Mouse (Mus musculus): ENCODE measurements around the gene Foxo3. TPM values are rescaled to one million over a fixed set of nuclear protein-coding genes. Genes with fewer than 3 reads are reported as not detected.

Foxo3 gene
- total and polyA plus RNA-seq, 2 experiments from 2014 or later: 5.4 to 51.9 TPM

DNA sequence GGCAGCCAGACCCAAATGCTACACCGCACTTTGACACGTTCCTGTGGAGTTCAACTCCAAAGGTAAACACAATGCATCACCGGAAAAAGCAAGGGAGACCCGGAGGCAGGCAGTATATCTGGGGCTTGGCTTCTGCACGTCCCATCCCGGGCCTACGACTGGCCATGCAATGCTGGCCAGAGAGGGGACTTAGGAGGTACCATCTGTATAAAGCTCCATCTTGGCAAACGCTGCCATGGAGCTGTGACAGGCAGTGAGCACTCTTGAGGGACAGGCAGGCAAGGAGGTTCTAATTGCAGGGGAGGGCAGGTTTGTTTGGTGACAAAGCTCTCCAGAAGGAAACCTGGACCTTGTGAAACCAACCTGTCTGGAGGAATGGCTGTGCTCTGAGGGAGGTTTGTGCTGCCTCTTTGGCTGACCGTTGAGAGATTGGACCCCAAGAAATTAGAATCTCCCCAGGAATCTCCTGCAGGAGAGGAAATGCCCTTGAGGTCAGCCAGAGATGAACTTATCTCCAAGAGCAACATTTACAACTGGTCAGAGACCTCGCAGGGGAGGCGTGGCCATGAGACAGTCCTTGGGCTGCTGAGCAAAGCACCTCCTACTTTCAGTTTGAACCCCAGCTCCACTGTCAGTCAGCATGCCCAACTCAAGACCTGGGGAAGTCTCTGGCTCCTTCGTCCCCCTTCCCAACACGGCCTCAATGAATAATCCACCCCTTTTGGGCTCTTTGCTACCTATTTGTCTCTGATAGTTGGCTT, 86.7 kb downstream of the Foxo3 start:
- no peak for TF ChIP-seq EP300 (IDR thresholded peaks at IDR 0.05; ENCODE audit: low read depth)
- no peak for TF ChIP-seq CTCF (IDR thresholded peaks at IDR 0.05; ENCODE audit: low read depth)
- Histone ChIP-seq H3K27ac (ENCODE audit: low read depth) (no peak overlapping the region), H3K4me1 (ENCODE audit: control insufficient read depth, insufficient read depth) (peaks cover 38% of the 10 kb centered on the region), H3K9me3 (replicated peaks; ENCODE audit: control insufficient read depth, low read length) (no peaks in the 10 kb centered on the region), H3K9ac (replicated peaks; ENCODE audit: low read depth, low read length) (no peak overlapping the region), H3K4me2 (ENCODE audit: low read depth, low read length) (no peak overlapping the region), H3K36me3 (replicated peaks; ENCODE audit: control insufficient read depth, insufficient read depth, low read length) (peaks cover 13% of the 10 kb centered on the region), H3K27me3 (ENCODE audit: control insufficient read depth, insufficient read depth, low read length) (no peaks in the 10 kb centered on the region), H3K4me3 (ENCODE audit: low read depth, low read length) (no peak overlapping the region)
- WGBS: 62% methylated on average over 13 of the region's 13 CpGs
- DNase-seq (ENCODE audit: low spot score) (no peak), ATAC-seq (ENCODE audit: insufficient read depth, low read depth) (no peak)

DNA sequence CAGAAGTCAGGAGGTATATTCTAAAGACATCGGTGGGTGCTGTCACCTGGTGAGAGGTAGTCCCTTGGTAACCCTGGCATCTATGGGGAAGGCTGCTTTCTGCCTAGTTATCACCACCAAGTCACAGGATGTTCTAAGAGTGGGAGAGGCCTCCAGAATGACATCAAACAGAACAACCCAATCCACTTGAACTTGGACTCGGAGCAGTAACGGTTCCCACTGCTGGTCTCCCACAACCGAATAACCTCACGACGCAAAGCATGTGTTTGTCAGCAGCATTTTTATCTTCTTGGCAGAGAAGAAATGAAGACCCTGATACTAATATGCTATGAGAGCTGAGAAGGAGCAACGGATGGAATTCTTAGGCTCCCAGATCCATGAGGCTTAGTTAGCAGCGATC, 87.5 kb downstream of the Foxo3 start:
- no peak overlapping the region for H3K9ac ChIP-seq (replicated peaks; ENCODE audit: low read depth, low read length)
- DNase-seq (ENCODE audit: low spot score) (no peak), ATAC-seq (ENCODE audit: insufficient read depth, low read depth) (no peak)
- H3K4me2 ChIP-seq (ENCODE audit: low read depth, low read length): no peak overlapping the region
- WGBS: 42% methylated on average over 8 of the region's 8 CpGs
- TF ChIP-seq CTCF (IDR thresholded peaks at IDR 0.05; ENCODE audit: low read depth) (no peak), EP300 (IDR thresholded peaks at IDR 0.05; ENCODE audit: low read depth) (no peak)
- H3K27me3 ChIP-seq (ENCODE audit: control insufficient read depth, insufficient read depth, low read length): no peaks in the 10 kb centered on the region
- H3K9me3 ChIP-seq (replicated peaks; ENCODE audit: control insufficient read depth, low read length): no peaks in the 10 kb centered on the region
- peaks cover 38% of the 10 kb centered on the region for H3K4me1 ChIP-seq (ENCODE audit: control insufficient read depth, insufficient read depth)
- H3K36me3 ChIP-seq (replicated peaks; ENCODE audit: control insufficient read depth, insufficient read depth, low read length): peaks cover 21% of the 10 kb centered on the region
- H3K4me3 ChIP-seq (ENCODE audit: low read depth, low read length): no peak overlapping the region
- no peak overlapping the region for H3K27ac ChIP-seq (ENCODE audit: low read depth)

DNA sequence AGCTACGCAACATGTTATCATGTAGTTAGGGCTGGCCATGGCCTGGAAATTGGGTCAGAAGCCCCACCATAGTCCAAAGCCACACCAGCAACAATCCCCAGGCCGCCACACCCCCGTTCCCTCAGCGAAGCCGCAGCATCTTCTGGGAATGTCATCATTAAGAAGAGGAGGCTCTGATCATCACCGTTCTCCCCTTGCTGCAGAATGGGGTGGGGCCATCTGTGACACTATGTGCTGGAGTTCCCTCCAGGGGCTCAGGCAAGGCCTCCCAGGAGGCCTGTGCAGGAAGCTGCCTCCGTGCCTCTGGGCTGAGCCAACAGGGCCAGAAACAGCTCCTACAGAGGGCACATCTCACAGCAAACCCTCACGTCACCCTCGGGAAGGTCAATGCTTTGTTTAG, 88.5 kb downstream of the Foxo3 start:
- Histone ChIP-seq H3K27me3 (ENCODE audit: control insufficient read depth, insufficient read depth, low read length) (no peaks in the 10 kb centered on the region), H3K4me3 (ENCODE audit: low read depth, low read length) (no peak overlapping the region), H3K27ac (ENCODE audit: low read depth) (no peak overlapping the region; the same call in 1 of the 2 replicates), H3K36me3 (replicated peaks; ENCODE audit: control insufficient read depth, insufficient read depth, low read length) (peaks cover 30% of the 10 kb centered on the region), H3K4me2 (ENCODE audit: low read depth, low read length) (no peak overlapping the region), H3K9me3 (replicated peaks; ENCODE audit: control insufficient read depth, low read length) (no peaks in the 10 kb centered on the region), H3K4me1 (ENCODE audit: control insufficient read depth, insufficient read depth) (peaks cover 37% of the 10 kb centered on the region), H3K9ac (replicated peaks; ENCODE audit: low read depth, low read length) (no peak overlapping the region)
- TF ChIP-seq EP300 (IDR thresholded peaks at IDR 0.05; ENCODE audit: low read depth): no peak
- no peak for TF ChIP-seq CTCF (IDR thresholded peaks at IDR 0.05; ENCODE audit: low read depth)
- DNase-seq (ENCODE audit: low spot score): no peak
- WGBS: 58% methylated on average over 9 of the region's 9 CpGs
- ATAC-seq (ENCODE audit: insufficient read depth, low read depth): no peak

DNA sequence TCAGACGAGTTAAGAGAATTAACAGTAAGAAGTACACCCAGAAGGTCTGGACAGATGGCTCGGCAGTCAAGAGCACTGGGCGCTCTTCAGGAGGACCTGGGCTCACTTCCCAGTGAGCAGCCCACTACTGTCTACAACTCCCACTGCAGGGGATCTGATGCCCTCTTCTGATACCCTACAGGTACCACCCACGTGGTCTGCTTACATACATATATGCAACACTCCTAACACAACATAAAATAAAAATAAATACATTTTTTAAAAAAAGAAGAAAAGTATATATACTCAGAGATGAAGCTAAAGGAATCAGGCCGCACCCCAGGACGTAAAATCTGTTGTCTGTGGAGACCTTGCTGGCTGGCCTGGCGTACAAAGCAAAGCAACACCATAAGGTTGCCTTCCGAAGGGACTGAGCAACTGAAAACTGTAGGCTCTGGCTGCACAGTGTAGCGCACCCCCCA, 89.6 kb downstream of the Foxo3 start:
- Histone ChIP-seq H3K4me1 (ENCODE audit: control insufficient read depth, insufficient read depth) (peaks cover 31% of the 10 kb centered on the region), H3K9ac (replicated peaks; ENCODE audit: low read depth, low read length) (no peak overlapping the region), H3K27me3 (ENCODE audit: control insufficient read depth, insufficient read depth, low read length) (no peaks in the 10 kb centered on the region), H3K36me3 (replicated peaks; ENCODE audit: control insufficient read depth, insufficient read depth, low read length) (peaks cover 38% of the 10 kb centered on the region), H3K4me3 (ENCODE audit: low read depth, low read length) (no peak overlapping the region), H3K9me3 (replicated peaks; ENCODE audit: control insufficient read depth, low read length) (no peaks in the 10 kb centered on the region), H3K27ac (ENCODE audit: low read depth) (no peak overlapping the region), H3K4me2 (ENCODE audit: low read depth, low read length) (no peak overlapping the region)
- 85% methylated on average over 9 of the region's 9 CpGs for WGBS
- no peak for DNase-seq (ENCODE audit: low spot score)
- TF ChIP-seq CTCF (IDR thresholded peaks at IDR 0.05; ENCODE audit: low read depth) (no peak), EP300 (IDR thresholded peaks at IDR 0.05; ENCODE audit: low read depth) (no peak)
- ATAC-seq (ENCODE audit: insufficient read depth, low read depth): no peak

DNA sequence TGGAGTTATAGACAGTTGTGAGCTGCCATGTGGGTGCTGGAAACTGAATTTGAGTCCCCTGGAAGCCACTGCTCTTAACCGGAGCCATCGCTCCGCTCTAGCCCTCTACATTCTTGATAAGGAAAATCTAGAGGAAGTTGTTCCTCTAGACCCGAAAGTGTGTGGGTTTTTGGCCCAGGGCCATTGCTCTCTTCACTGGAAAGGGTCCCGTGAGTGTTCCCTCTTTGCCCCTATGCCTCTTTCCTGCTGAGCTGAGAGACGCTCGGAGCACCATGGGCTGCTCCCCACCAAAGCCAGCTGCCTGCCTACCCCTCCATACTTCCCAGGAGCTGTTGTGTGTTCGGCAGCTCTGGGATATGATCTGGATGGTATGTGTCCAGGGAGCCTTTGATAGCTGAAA, 96.2 kb downstream of the Foxo3 start:
- Histone ChIP-seq H3K27ac (ENCODE audit: low read depth) (no peak overlapping the region), H3K4me2 (ENCODE audit: low read depth, low read length) (no peak overlapping the region), H3K9ac (replicated peaks; ENCODE audit: low read depth, low read length) (no peak overlapping the region), H3K4me1 (ENCODE audit: control insufficient read depth, insufficient read depth) (no peaks in the 10 kb centered on the region), H3K4me3 (ENCODE audit: low read depth, low read length) (no peak overlapping the region), H3K27me3 (ENCODE audit: control insufficient read depth, insufficient read depth, low read length) (no peaks in the 10 kb centered on the region), H3K9me3 (replicated peaks; ENCODE audit: control insufficient read depth, low read length) (no peaks in the 10 kb centered on the region), H3K36me3 (replicated peaks; ENCODE audit: control insufficient read depth, insufficient read depth, low read length) (peaks cover 40% of the 10 kb centered on the region)
- DNase-seq (ENCODE audit: low spot score): no peak
- no peak; the same call in 1 of the 2 replicates for ATAC-seq (ENCODE audit: insufficient read depth, low read depth)
- 51% methylated on average over 8 of the region's 8 CpGs for WGBS
- TF ChIP-seq CTCF (IDR thresholded peaks at IDR 0.05; ENCODE audit: low read depth): no peak
- no peak for TF ChIP-seq EP300 (IDR thresholded peaks at IDR 0.05; ENCODE audit: low read depth)

DNA sequence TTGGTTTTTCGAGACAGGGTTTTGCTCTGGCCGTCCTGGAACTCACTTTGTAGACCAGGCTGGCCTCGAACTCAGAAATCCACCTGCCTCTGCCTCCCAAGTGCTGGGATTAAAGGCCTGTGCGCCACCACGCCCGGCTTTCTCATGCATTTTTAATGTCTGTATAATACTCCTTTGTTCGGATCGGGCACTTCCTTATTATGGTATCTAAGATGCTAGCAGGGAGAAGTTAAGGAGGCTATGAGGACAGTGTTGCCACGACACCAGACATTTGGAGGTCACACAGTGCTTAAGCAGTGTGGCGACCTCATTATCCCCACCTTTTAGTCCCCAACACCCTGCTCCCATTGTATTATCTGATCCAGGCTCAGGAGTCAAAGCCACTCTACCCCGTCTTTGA, 97.8 kb downstream of the Foxo3 start:
- Histone ChIP-seq H3K4me1 (ENCODE audit: control insufficient read depth, insufficient read depth) (no peaks in the 10 kb centered on the region), H3K9ac (replicated peaks; ENCODE audit: low read depth, low read length) (no peak overlapping the region), H3K4me2 (ENCODE audit: low read depth, low read length) (no peak overlapping the region), H3K27me3 (ENCODE audit: control insufficient read depth, insufficient read depth, low read length) (no peaks in the 10 kb centered on the region), H3K36me3 (replicated peaks; ENCODE audit: control insufficient read depth, insufficient read depth, low read length) (peaks cover 25% of the 10 kb centered on the region), H3K9me3 (replicated peaks; ENCODE audit: control insufficient read depth, low read length) (no peaks in the 10 kb centered on the region), H3K27ac (ENCODE audit: low read depth) (no peak overlapping the region), H3K4me3 (ENCODE audit: low read depth, low read length) (no peak overlapping the region)
- no peak for TF ChIP-seq CTCF (IDR thresholded peaks at IDR 0.05; ENCODE audit: low read depth)
- TF ChIP-seq EP300 (IDR thresholded peaks at IDR 0.05; ENCODE audit: low read depth): no peak
- WGBS: 91% methylated on average over 11 of the region's 11 CpGs
- DNase-seq (ENCODE audit: low spot score) (no peak), ATAC-seq (ENCODE audit: insufficient read depth, low read depth) (no peak)
